Mouse (Mus musculus) MEL (cell line): ENCODE data around the gene Eml2. TPM values are rescaled to one million over a fixed set of nuclear protein-coding genes. Genes with fewer than 3 reads are reported as not detected.
A peak's percentile ranks its signal among the peaks of the same experiment; 100 is the strongest.

Experiments used
- DNase-seq: peaks from one replicate; pipeline ENCODE4 v3.0.0; 2011; ENCODE audit warnings: low read depth, low spot score
- H3K27ac ChIP-seq: 2 replicates; pipeline ENCODE4 v1.5.1; 2012; ENCODE audit warnings: low read depth, mild to moderate bottlenecking, control low read depth, low read length, moderate library complexity; ENCODE audit not compliant: control insufficient read depth
- H3K27me3 ChIP-seq, 2 experiments: fragments of 150-350 bp in 1 of 2; sonication (generic) in 1 of 2; 2 replicates each; pipeline ENCODE4 v1.6.1; 2012; ENCODE audit warnings: low read length in 2 of 2, mild to moderate bottlenecking in 2 of 2, improper control_type of control experiment in 1 of 2, moderate library complexity in 1 of 2; ENCODE audit not compliant: insufficient read depth in 2 of 2, control insufficient read depth in 1 of 2
- H3K36me3 ChIP-seq, 2 experiments: 2 replicates each; pipeline ENCODE4 v1.6.1; 2012 to 2014; ENCODE audit warnings: low read length in 2 of 2, improper control_type of control experiment in 1 of 2, inconsistent platforms in 1 of 2, mild to moderate bottlenecking in 1 of 2; ENCODE audit not compliant: insufficient read depth in 2 of 2, control insufficient read depth in 1 of 2
- H3K4me1 ChIP-seq, 2 experiments: fragments of 150-350 bp in 1 of 2; sonication (generic) in 1 of 2; 2 replicates each; pipeline ENCODE4 v1.6.1; 2012; ENCODE audit warnings: low read length in 2 of 2, improper control_type of control experiment in 1 of 2, mild to moderate bottlenecking in 1 of 2; ENCODE audit not compliant: insufficient read depth in 2 of 2, control insufficient read depth in 1 of 2
- H3K4me3 ChIP-seq, 2 experiments: fragments of 150-350 bp in 1 of 2; sonication (generic) in 1 of 2; 2 replicates each; pipeline ENCODE4 v1.5.1; 2012; ENCODE audit warnings: low read depth in 2 of 2, low read length in 2 of 2, mild to moderate bottlenecking in 2 of 2, moderate library complexity in 2 of 2, control low read depth in 1 of 2, improper control_type of control experiment in 1 of 2; ENCODE audit not compliant: control insufficient read depth in 1 of 2, insufficient read depth in 1 of 2
- H3K79me2 ChIP-seq: 2 replicates; pipeline ENCODE4 v1.6.1; 2012; ENCODE audit warnings: mild to moderate bottlenecking, low read length, moderate library complexity; ENCODE audit not compliant: control insufficient read depth, poor library complexity, insufficient read depth
- H3K9ac ChIP-seq: 2 replicates; pipeline ENCODE4 v1.6.1; 2012; ENCODE audit warnings: low read depth, mild to moderate bottlenecking, control low read depth, low read length, moderate library complexity; ENCODE audit not compliant: control insufficient read depth, poor library complexity, severe bottlenecking
- H3K9me3 ChIP-seq: fragments of 150-350 bp; sonication (generic); replicated peaks from 2 replicates; pipeline ENCODE4 v1.6.1; 2012; ENCODE audit warnings: mild to moderate bottlenecking, low read length, improper control_type of control experiment, moderate library complexity; ENCODE audit not compliant: insufficient read depth
- CHD1 ChIP-seq: IDR thresholded peaks from 2 replicates; pipeline ENCODE4 v1.6.1; 2012; ENCODE audit warnings: low read depth, mild to moderate bottlenecking, inconsistent platforms, low read length, improper control_type of control experiment
- CHD2 ChIP-seq: IDR thresholded peaks from 2 replicates; pipeline ENCODE4 v1.6.1; 2011; ENCODE audit warnings: low read length, improper control_type of control experiment
- CTCF ChIP-seq, 3 experiments: IDR thresholded peaks in 2 of 3; conservative IDR thresholded peaks in 1 of 3; 2 replicates each; pipeline ENCODE4 v1.5.1; 2011 to 2012; ENCODE audit warnings: low read length in 3 of 3, low read depth in 2 of 3, mild to moderate bottlenecking in 2 of 3, improper control_type of control experiment in 1 of 3, inconsistent platforms in 1 of 3, mixed read lengths in 1 of 3, moderate library complexity in 1 of 3; ENCODE audit not compliant: control insufficient read depth in 1 of 3, insufficient read depth in 1 of 3, poor library complexity in 1 of 3, severe bottlenecking in 1 of 3
- ETS1 ChIP-seq: IDR thresholded peaks from 2 replicates; pipeline ENCODE4 v1.6.1; 2012; ENCODE audit warnings: low read depth, mild to moderate bottlenecking, inconsistent platforms, low read length, improper control_type of control experiment, moderate library complexity
- GABPA ChIP-seq: IDR thresholded peaks from 2 replicates; pipeline ENCODE4 v1.6.1; 2012; ENCODE audit warnings: low read depth, mild to moderate bottlenecking, inconsistent platforms, low read length, improper control_type of control experiment, moderate library complexity
- JUND ChIP-seq: IDR thresholded peaks from 2 replicates; pipeline ENCODE4 v1.6.1; 2011; ENCODE audit warnings: low read depth, mild to moderate bottlenecking, improper control_type of control experiment, low read length
- MAFK ChIP-seq: IDR thresholded peaks from 2 replicates; pipeline ENCODE4 v1.6.1; 2011; ENCODE audit warnings: low read depth, mild to moderate bottlenecking, low read length, improper control_type of control experiment, borderline replicate concordance
- MAZ ChIP-seq: IDR thresholded peaks from 2 replicates; pipeline ENCODE4 v1.6.1; 2012; ENCODE audit warnings: low read depth, mild to moderate bottlenecking, inconsistent platforms, low read length, improper control_type of control experiment
- MEF2A ChIP-seq: IDR thresholded peaks from 2 replicates; pipeline ENCODE4 v1.6.1; 2014; ENCODE audit warnings: low read depth, mild to moderate bottlenecking, inconsistent platforms, low read length, improper control_type of control experiment; ENCODE audit not compliant: poor library complexity, insufficient replicate concordance, severe bottlenecking; ENCODE audit errors: extremely low read depth
- MYC ChIP-seq: IDR thresholded peaks from 2 replicates; pipeline ENCODE4 v1.6.1; 2011; ENCODE audit warnings: low read depth, mild to moderate bottlenecking, low read length, improper control_type of control experiment, moderate library complexity
- NELFE ChIP-seq: IDR thresholded peaks from 2 replicates; pipeline ENCODE4 v1.6.1; 2011; ENCODE audit warnings: low read depth, low read length, improper control_type of control experiment
- POLR2A ChIP-seq, 2 experiments: IDR thresholded peaks; 2 replicates each; pipeline ENCODE4 v1.6.1; 2011 to 2012; ENCODE audit warnings: low read length in 2 of 2, mild to moderate bottlenecking in 2 of 2, control low read depth in 1 of 2, improper control_type of control experiment in 1 of 2, low read depth in 1 of 2, moderate library complexity in 1 of 2; ENCODE audit not compliant: control insufficient read depth in 1 of 2, insufficient read depth in 1 of 2, poor library complexity in 1 of 2
- POLR2AphosphoS2 ChIP-seq: IDR thresholded peaks from 2 replicates; pipeline ENCODE4 v1.6.1; 2011; ENCODE audit warnings: low read length, improper control_type of control experiment
- POLR2AphosphoS5 ChIP-seq: IDR thresholded peaks from 2 replicates; pipeline ENCODE4 v1.6.1; 2012; ENCODE audit warnings: low read depth, borderline replicate concordance, mild to moderate bottlenecking, inconsistent platforms, low read length, moderate library complexity, mixed read lengths
- RAD21 ChIP-seq: IDR thresholded peaks from 2 replicates; pipeline ENCODE4 v1.6.1; 2011; ENCODE audit warnings: mild to moderate bottlenecking, low read depth, low read length, improper control_type of control experiment
- RCOR1 ChIP-seq: IDR thresholded peaks from 2 replicates; pipeline ENCODE4 v1.6.1; 2012; ENCODE audit warnings: low read depth, mild to moderate bottlenecking, inconsistent platforms, low read length, improper control_type of control experiment
- SMC3 ChIP-seq: IDR thresholded peaks from 2 replicates; pipeline ENCODE4 v1.6.1; 2011; ENCODE audit warnings: low read depth, low read length, improper control_type of control experiment
- USF2 ChIP-seq, 2 experiments: IDR thresholded peaks; 2 replicates each; pipeline ENCODE4 v1.6.1; 2011 to 2012; ENCODE audit warnings: improper control_type of control experiment in 2 of 2, low read length in 2 of 2, borderline replicate concordance in 1 of 2, inconsistent platforms in 1 of 2, low read depth in 1 of 2, mild to moderate bottlenecking in 1 of 2; ENCODE audit not compliant: insufficient read depth in 1 of 2
- ZKSCAN1 ChIP-seq: IDR thresholded peaks from 2 replicates; pipeline ENCODE4 v1.6.1; 2012; ENCODE audit warnings: low read depth, mild to moderate bottlenecking, inconsistent platforms, low read length, improper control_type of control experiment, moderate library complexity
- ZMIZ1 ChIP-seq: IDR thresholded peaks from 2 replicates; pipeline ENCODE4 v1.6.1; 2012; ENCODE audit warnings: low read depth, mild to moderate bottlenecking, inconsistent platforms, low read length, improper control_type of control experiment, moderate library complexity
- ZNF384 ChIP-seq: IDR thresholded peaks from 2 replicates; pipeline ENCODE4 v1.6.1; 2012; ENCODE audit warnings: low read depth, mild to moderate bottlenecking, inconsistent platforms, low read length, improper control_type of control experiment
- polyA plus RNA-seq, 2 experiments: library from polyadenylated mRNA; stranded (reverse) in 1 of 2; unstranded in 1 of 2; fragments of >175 nt in 1 of 2; fragments of >200 nt in 1 of 2; gene quantifications; 2 replicates each; pipeline versions ENCODE4 v1.2.1 to v1.2.4; 2012; ENCODE audit warnings: low replicate concordance in 2 of 2, low read depth in 1 of 2; ENCODE audit not compliant: insufficient read length in 2 of 2, insufficient read depth in 1 of 2, missing spikeins in 1 of 2
- total RNA-seq: library from RNA; depleted of rRNA; stranded (reverse); fragments of 300-350 nt; gene quantifications from 2 replicates; pipeline ENCODE4 v1.2.3, GENCODE M21; 2012

Gene Eml2
- total and polyA plus RNA-seq, 3 experiments: 22.0 to 43.6 TPM; not detected in 1

DNA sequence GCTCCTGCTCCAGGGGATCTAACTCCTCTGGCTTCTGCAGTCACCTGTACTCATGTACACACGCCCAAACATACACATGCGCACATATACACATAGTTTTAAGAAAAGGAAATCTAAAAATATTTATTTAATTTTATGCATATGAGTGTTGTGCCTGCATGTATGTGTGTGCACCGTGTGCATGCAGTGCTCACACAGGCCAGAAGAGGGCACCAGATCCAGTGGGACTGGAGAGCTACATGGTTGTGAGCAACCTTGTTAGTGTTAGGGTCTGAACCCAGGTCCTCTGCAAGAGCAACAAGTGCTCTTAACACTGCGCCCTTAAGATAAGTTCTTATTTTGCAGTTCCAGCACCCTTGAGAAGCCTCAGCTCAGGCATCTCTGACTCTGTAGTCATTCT lies 18.5 kb downstream of the Eml2 start:
- DNase-seq: peak; percentile 57
- H3K27ac ChIP-seq: no peak overlapping the region
- H3K4me1 ChIP-seq: peaks cover 0 to 5% of the 10 kb centered on the region in 2 experiments; a peak in 2 of 4 replicates
- peaks cover 0 to 2% of the 10 kb centered on the region in 2 experiments; a peak in 1 of 4 replicates for H3K36me3 ChIP-seq
- no peak for TF ChIP-seq MAFK
- TF ChIP-seq RCOR1: no peak
- TF ChIP-seq SMC3: 0 out of 2 replicates have a peak, but pooled peaks have one; percentile 24
- no peak for TF ChIP-seq CHD2
- no peak for TF ChIP-seq RAD21
- no peak for TF ChIP-seq ZKSCAN1
- no peak for TF ChIP-seq USF2 (IDR thresholded peaks at IDR 0.05; ENCODE audit: borderline replicate concordance in 1 of 2, insufficient read depth in 1 of 2, low read depth in 1 of 2, low read length in 2 of 2)
- no peak for TF ChIP-seq POLR2AphosphoS2
- no peak for TF ChIP-seq MAZ
- TF ChIP-seq GABPA: no peak
- no peak for TF ChIP-seq CHD1
- TF ChIP-seq CTCF (IDR thresholded peaks at IDR 0.05 in 2 of 3, conservative IDR thresholded peaks at IDR 0.05 in 1 of 3; ENCODE audit: control insufficient read depth in 1 of 3, insufficient read depth in 1 of 3, low read depth in 2 of 3, low read length in 3 of 3, poor library complexity in 1 of 3, severe bottlenecking in 1 of 3): peak; percentile 44 to 65 (median 48)
- TF ChIP-seq NELFE: no peak
- TF ChIP-seq POLR2AphosphoS5: no peak
- TF ChIP-seq ZNF384: no peak
- no peak for TF ChIP-seq JUND
- TF ChIP-seq ETS1: no peak
- TF ChIP-seq MYC: no peak
- no peaks in the 10 kb centered on the region for H3K27me3 ChIP-seq
- H3K4me3 ChIP-seq: no peak overlapping the region
- no peaks in the 10 kb centered on the region for H3K79me2 ChIP-seq
- no peaks in the 10 kb centered on the region for H3K9me3 ChIP-seq
- no peak overlapping the region for H3K9ac ChIP-seq

DNA sequence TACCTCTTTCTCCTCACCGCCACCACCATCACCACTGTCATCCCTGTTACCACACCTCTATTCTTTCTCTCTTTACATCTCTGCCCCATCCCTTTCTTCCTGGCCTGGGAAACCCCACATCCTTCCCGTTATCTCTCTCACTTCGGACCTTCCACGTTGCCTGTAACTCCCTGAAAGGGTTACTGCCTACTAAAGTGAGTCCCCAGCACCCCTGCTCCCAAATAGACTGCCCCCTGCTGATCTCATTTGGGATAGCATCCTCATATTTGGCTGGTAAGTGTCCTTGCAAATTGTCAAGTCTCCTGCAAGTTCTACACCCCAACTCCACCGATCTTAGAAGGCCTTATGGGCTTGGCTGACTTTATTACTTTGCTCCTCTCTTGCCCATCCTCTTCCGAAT lies 20.5 kb downstream of the Eml2 start:
- no peaks in the 10 kb centered on the region for H3K9me3 ChIP-seq
- no peaks in the 10 kb centered on the region for H3K27me3 ChIP-seq
- H3K9ac ChIP-seq: no peak overlapping the region
- no peaks in the 10 kb centered on the region; a peak in 1 of 4 replicates for H3K36me3 ChIP-seq
- no peaks in the 10 kb centered on the region for H3K4me1 ChIP-seq
- no peak overlapping the region for H3K27ac ChIP-seq
- DNase-seq: peak; percentile 77
- TF ChIP-seq CTCF (IDR thresholded peaks at IDR 0.05 in 2 of 3, conservative IDR thresholded peaks at IDR 0.05 in 1 of 3; ENCODE audit: control insufficient read depth in 1 of 3, insufficient read depth in 1 of 3, low read depth in 2 of 3, low read length in 3 of 3, poor library complexity in 1 of 3, severe bottlenecking in 1 of 3): peak; percentile 57 to 81 (median 69)
- no peak for TF ChIP-seq GABPA
- peak; percentile 56 for TF ChIP-seq SMC3
- TF ChIP-seq NELFE: no peak
- TF ChIP-seq POLR2A (IDR thresholded peaks at IDR 0.05; ENCODE audit: control insufficient read depth in 1 of 2, insufficient read depth in 1 of 2, low read depth in 1 of 2, low read length in 2 of 2, poor library complexity in 1 of 2): no peak
- TF ChIP-seq ZMIZ1: no peak
- no peak for TF ChIP-seq MEF2A
- TF ChIP-seq, all 39 proteins: peak for 2
- H3K79me2 ChIP-seq: no peaks in the 10 kb centered on the region
- H3K4me3 ChIP-seq: no peak overlapping the region
